Mouse (Mus musculus): ENCODE measurements at regions not wholly inside any gene's neighbourhood (a gene's known extent, or its start where the extent isn't known, plus 50 kb on each side); places are given as distances from the start of the nearest gene placed in this dataset.

DNA sequence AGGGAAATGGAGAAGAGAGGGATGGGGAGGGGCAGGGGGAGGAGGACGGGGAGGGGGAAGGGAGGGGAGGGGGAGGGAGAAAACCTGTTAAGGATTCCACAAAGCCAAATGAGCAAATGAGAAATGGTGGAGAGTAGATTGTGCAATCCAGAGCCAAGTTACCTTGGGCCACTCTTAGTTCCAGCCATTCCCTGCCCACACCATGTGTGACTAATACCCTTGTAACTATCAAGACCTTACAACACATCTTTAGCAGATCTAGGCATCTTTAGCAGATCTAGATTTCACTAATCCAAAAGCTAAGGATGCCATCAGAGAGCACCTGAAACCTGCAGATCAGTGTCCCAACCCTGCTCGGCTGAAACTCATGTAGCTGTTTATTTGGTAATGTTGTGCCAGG lies 186.7 kb downstream of the Diras2 start:
- no peaks in the 10 kb centered on the region for H3K27me3 ChIP-seq (ENCODE audit: control insufficient read depth in 1 of 2, insufficient read depth in 2 of 2, low read length in 2 of 2)
- no peaks in the 10 kb centered on the region for H3K4me1 ChIP-seq (ENCODE audit: control insufficient read depth in 1 of 2, insufficient read depth in 2 of 2, low read length in 2 of 2)
- TF ChIP-seq RCOR1 (IDR thresholded peaks at IDR 0.05; ENCODE audit: low read depth, low read length): no peak
- no peak for TF ChIP-seq POLR2A (IDR thresholded peaks at IDR 0.05; ENCODE audit: control insufficient read depth in 1 of 2, insufficient read depth in 1 of 2, low read depth in 1 of 2, low read length in 2 of 2, poor library complexity in 1 of 2)
- TF ChIP-seq TAL1 (IDR thresholded peaks at IDR 0.05; ENCODE audit: low read length): no peak
- no peak for TF ChIP-seq CTCF (IDR thresholded peaks at IDR 0.05 in 2 of 3, conservative IDR thresholded peaks at IDR 0.05 in 1 of 3; ENCODE audit: control insufficient read depth in 1 of 3, insufficient read depth in 1 of 3, low read depth in 2 of 3, low read length in 3 of 3, poor library complexity in 1 of 3, severe bottlenecking in 1 of 3)
- no peak for TF ChIP-seq CHD1 (IDR thresholded peaks at IDR 0.05; ENCODE audit: low read depth, low read length)
- no peak for TF ChIP-seq TBP (IDR thresholded peaks at IDR 0.05; ENCODE audit: low read depth, low read length)
- no peak for TF ChIP-seq SIN3A (IDR thresholded peaks at IDR 0.05; ENCODE audit: low read length)
- TF ChIP-seq ZNF384 (IDR thresholded peaks at IDR 0.05; ENCODE audit: low read depth, low read length): no peak
- no peak for TF ChIP-seq SMC3 (IDR thresholded peaks at IDR 0.05; ENCODE audit: low read depth, low read length)
- TF ChIP-seq GABPA (IDR thresholded peaks at IDR 0.05; ENCODE audit: low read depth, low read length): no peak
- TF ChIP-seq MAZ (IDR thresholded peaks at IDR 0.05; ENCODE audit: low read depth, low read length): no peak
- no peak for TF ChIP-seq MAFK (IDR thresholded peaks at IDR 0.05; ENCODE audit: borderline replicate concordance, low read depth, low read length)
- H3K9me3 ChIP-seq (replicated peaks; ENCODE audit: insufficient read depth, low read length): no peaks in the 10 kb centered on the region
- H3K79me2 ChIP-seq (ENCODE audit: control insufficient read depth, insufficient read depth, low read length, poor library complexity): no peaks in the 10 kb centered on the region
- no peak overlapping the region for H3K27ac ChIP-seq (ENCODE audit: control insufficient read depth, low read depth, low read length)
- H3K36me3 ChIP-seq (ENCODE audit: control insufficient read depth in 1 of 2, insufficient read depth in 2 of 2, low read length in 2 of 2): no peaks in the 10 kb centered on the region
- no peak for DNase-seq (ENCODE audit: low read depth, low spot score)
- H3K9ac ChIP-seq (ENCODE audit: control insufficient read depth, low read depth, low read length, poor library complexity, severe bottlenecking): no peak overlapping the region
- H3K4me3 ChIP-seq (ENCODE audit: control insufficient read depth in 1 of 2, insufficient read depth in 1 of 2, low read depth in 2 of 2, low read length in 2 of 2): no peak overlapping the region

DNA sequence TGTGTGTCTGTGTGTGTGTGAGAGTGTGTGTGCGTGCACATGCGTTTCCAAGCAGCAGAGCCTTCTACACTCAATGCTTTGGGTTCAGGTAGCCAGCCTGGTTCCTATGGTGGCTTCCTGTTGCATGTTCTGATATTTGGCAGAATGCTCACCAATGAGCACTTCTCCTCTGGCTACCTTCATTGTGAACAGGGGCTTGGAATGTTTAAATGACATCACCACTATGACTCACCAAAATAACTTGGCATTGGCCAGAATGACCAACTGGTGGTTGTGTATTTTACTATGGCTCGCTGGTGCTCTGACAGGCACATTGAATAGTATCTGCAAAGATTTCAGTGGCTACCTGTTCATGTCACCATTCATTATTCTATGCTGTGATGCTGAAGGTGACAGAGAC lies 186.2 kb downstream of the Diras2 start:
- Histone ChIP-seq H3K9me3 (replicated peaks; ENCODE audit: insufficient read depth, low read length) (no peaks in the 10 kb centered on the region), H3K9ac (ENCODE audit: control insufficient read depth, low read depth, low read length, poor library complexity, severe bottlenecking) (no peak overlapping the region), H3K79me2 (ENCODE audit: control insufficient read depth, insufficient read depth, low read length, poor library complexity) (no peaks in the 10 kb centered on the region), H3K4me3 (ENCODE audit: control insufficient read depth in 1 of 2, insufficient read depth in 1 of 2, low read depth in 2 of 2, low read length in 2 of 2) (no peak overlapping the region), H3K4me1 (ENCODE audit: control insufficient read depth in 1 of 2, insufficient read depth in 2 of 2, low read length in 2 of 2) (no peaks in the 10 kb centered on the region), H3K36me3 (ENCODE audit: control insufficient read depth in 1 of 2, insufficient read depth in 2 of 2, low read length in 2 of 2) (no peaks in the 10 kb centered on the region), H3K27me3 (ENCODE audit: control insufficient read depth in 1 of 2, insufficient read depth in 2 of 2, low read length in 2 of 2) (no peaks in the 10 kb centered on the region), H3K27ac (ENCODE audit: control insufficient read depth, low read depth, low read length) (no peak overlapping the region)
- TF ChIP-seq GATA1 (IDR thresholded peaks at IDR 0.05; ENCODE audit: low read depth, low read length) (no peak), POLR2AphosphoS5 (IDR thresholded peaks at IDR 0.05; ENCODE audit: borderline replicate concordance, low read depth, low read length) (no peak), SMC3 (IDR thresholded peaks at IDR 0.05; ENCODE audit: low read depth, low read length) (no peak), MAZ (IDR thresholded peaks at IDR 0.05; ENCODE audit: low read depth, low read length) (no peak), POLR2A (IDR thresholded peaks at IDR 0.05; ENCODE audit: control insufficient read depth in 1 of 2, insufficient read depth in 1 of 2, low read depth in 1 of 2, low read length in 2 of 2, poor library complexity in 1 of 2) (no peak), NELFE (IDR thresholded peaks at IDR 0.05; ENCODE audit: low read depth, low read length) (no peak), E2F4 (IDR thresholded peaks at IDR 0.05; ENCODE audit: borderline replicate concordance, low read depth, low read length) (no peak), MAFK (IDR thresholded peaks at IDR 0.05; ENCODE audit: borderline replicate concordance, low read depth, low read length) (no peak), EP300 (IDR thresholded peaks at IDR 0.05; ENCODE audit: low read depth in 1 of 2, low read length in 2 of 2) (no peak), MEF2A (IDR thresholded peaks at IDR 0.05; ENCODE audit: extremely low read depth, insufficient replicate concordance, low read depth, low read length, poor library complexity, severe bottlenecking) (no peak), TAL1 (IDR thresholded peaks at IDR 0.05; ENCODE audit: low read length) (no peak), RCOR1 (IDR thresholded peaks at IDR 0.05; ENCODE audit: low read depth, low read length) (no peak)
- DNase-seq (ENCODE audit: low read depth, low spot score): no peak

Measured in MEL (cell line).